Mouse (Mus musculus): ENCODE measurements around the gene Mtfp1. TPM values are rescaled to one million over a fixed set of nuclear protein-coding genes. Genes with fewer than 3 reads are reported as not detected.

The Mtfp1 gene
- total RNA-seq, 2 experiments from 2014 or later, result 142 to 144 TPM

GRCm38 (mm10) chr11:4093459-4094377 lies 1.5 kb downstream of the Mtfp1 start:
- intact Hi-C loops (cut with DNase I), result loop anchor here (2.0 kb wide), 1 partner anchor 125 kb away; the partner anchor contains the start of gene Castor1
- DNase-seq (ENCODE audit: low spot score), result no peak

- DNase-seq (ENCODE audit: low spot score), result no peak
- intact Hi-C loops (cut with DNase I), result no loop called here
Observed at GRCm38 (mm10) chr11:4087267-4087666, 8.0 kb downstream of the Mtfp1 start.

- DNase-seq (ENCODE audit: low spot score), result no peak
- intact Hi-C loops (cut with DNase I), result no loop called here
Observed at GRCm38 (mm10) chr11:4086246-4086645, 9.0 kb downstream of the Mtfp1 start.

- no peak for DNase-seq (ENCODE audit: low spot score)
- intact Hi-C loops (cut with DNase I), result loop anchor here (1.0 to 2.0 kb wide), 2 partner anchors 31 to 82 kb away; no protein-coding TSS in a partner anchor
Observed at GRCm38 (mm10) chr11:4083316-4084078, 11.7 kb downstream of the Mtfp1 start.

GRCm38 (mm10) chr11:4080219-4080618 lies 15.0 kb downstream of the Mtfp1 start:
- DNase-seq (ENCODE audit: low spot score), result no peak
- intact Hi-C loops (cut with DNase I), result no loop called here

- DNase-seq (ENCODE audit: low spot score), result no peak
- intact Hi-C loops (cut with DNase I), result no loop called here
Observed at GRCm38 (mm10) chr11:4078267-4078933, 16.8 kb downstream of the Mtfp1 start.

- intact Hi-C loops (cut with DNase I), result no loop called here
- DNase-seq (ENCODE audit: low spot score), result no peak
Observed at GRCm38 (mm10) chr11:4076633-4077032, 18.6 kb downstream of the Mtfp1 start.

GRCm38 (mm10) chr11:4069664-4070063 lies 25.6 kb downstream of the Mtfp1 start:
- intact Hi-C loops (cut with DNase I), result no loop called here
- DNase-seq (ENCODE audit: low spot score), result no peak

GRCm38 (mm10) chr11:4064627-4065122 lies 30.6 kb downstream of the Mtfp1 start, which contains the start of gene Sec14l3:
Sec14l3 (plus strand) TSS chr11:4064841.
- intact Hi-C loops (cut with DNase I), result no loop called here
- DNase-seq (ENCODE audit: low spot score), result no peak

GRCm38 (mm10) chr11:4062981-4063380 lies 32.3 kb downstream of the Mtfp1 start:
- DNase-seq (ENCODE audit: low spot score), result no peak
- intact Hi-C loops (cut with DNase I), result no loop called here

GRCm38 (mm10) chr11:4062523-4062922 lies 32.7 kb downstream of the Mtfp1 start:
- DNase-seq (ENCODE audit: low spot score), result no peak
- intact Hi-C loops (cut with DNase I), result no loop called here

GRCm38 (mm10) chr11:4060866-4061575 lies 34.2 kb downstream of the Mtfp1 start:
- DNase-seq (ENCODE audit: low spot score), result no peak
- intact Hi-C loops (cut with DNase I), result no loop called here

GRCm38 (mm10) chr11:4053586-4053985 lies 41.7 kb downstream of the Mtfp1 start:
- intact Hi-C loops (cut with DNase I), result loop anchor here (2.0 kb wide), 1 partner anchor 29 kb away; no protein-coding TSS in a partner anchor
- no peak for DNase-seq (ENCODE audit: low spot score)

- intact Hi-C loops (cut with DNase I), result no loop called here
- no peak for DNase-seq (ENCODE audit: low spot score)
Observed at GRCm38 (mm10) chr11:4048438-4048837, 46.8 kb downstream of the Mtfp1 start.

- DNase-seq (ENCODE audit: low spot score), result no peak
- intact Hi-C loops (cut with DNase I), result no loop called here
Observed at GRCm38 (mm10) chr11:4047766-4048165, 47.5 kb downstream of the Mtfp1 start.

- no peak for DNase-seq (ENCODE audit: low spot score)
- intact Hi-C loops (cut with DNase I), result no loop called here
Observed at GRCm38 (mm10) chr11:4046526-4046925, 48.7 kb downstream of the Mtfp1 start.

GRCm38 (mm10) chr11:4043081-4043480 lies 52.2 kb downstream of the Mtfp1 start:
- intact Hi-C loops (cut with DNase I), result no loop called here
- DNase-seq (ENCODE audit: low spot score), result no peak
